Mouse (Mus musculus) limb, embryonic 11.5 days (tissue): ENCODE data around the gene Zeb2. TPM values are rescaled to one million over a fixed set of nuclear protein-coding genes. Genes with fewer than 3 reads are reported as not detected.

Source experiments
- ATAC-seq: fragments of 200-750 bp; cut with Nextera tagmentation; 2 replicates; pipeline ENCODE4 v1.8.0; 2017; ENCODE audit warnings: low read depth; ENCODE audit not compliant: insufficient number of reproducible peaks, low FRiP score, low TSS enrichment
- DNase-seq: peaks from one replicate; pipeline ENCODE4 v3.0.0-alpha.2; 2015; ENCODE audit warnings: low spot score
- H3K27ac ChIP-seq: fragments of 300-500 bp; sonication (generic); replicated peaks from 2 replicates; pipeline ENCODE4 v1.5.1; 2014; ENCODE audit warnings: low read depth, mild to moderate bottlenecking, low read length
- H3K27me3 ChIP-seq: fragments of 300-500 bp; sonication (generic); 2 replicates; pipeline ENCODE4 v1.6.1; 2014; ENCODE audit warnings: mild to moderate bottlenecking, low read length, mixed read lengths; ENCODE audit not compliant: control insufficient read depth, insufficient read depth
- H3K36me3 ChIP-seq: fragments of 300-500 bp; sonication (generic); 2 replicates; pipeline ENCODE4 v1.6.1; 2014; ENCODE audit warnings: mild to moderate bottlenecking, low read length, moderate library complexity, mixed read lengths; ENCODE audit not compliant: control insufficient read depth, insufficient read depth
- H3K4me1 ChIP-seq: fragments of 300-500 bp; sonication (generic); 2 replicates; pipeline ENCODE4 v1.6.1; 2014; ENCODE audit warnings: low read length, mixed read lengths; ENCODE audit not compliant: control insufficient read depth, insufficient read depth
- H3K4me2 ChIP-seq: fragments of 300-500 bp; sonication (generic); 2 replicates; pipeline ENCODE4 v1.6.1; 2014; ENCODE audit warnings: low read depth, mild to moderate bottlenecking, moderate library complexity; ENCODE audit not compliant: severe bottlenecking
- H3K4me3 ChIP-seq: fragments of 300-500 bp; sonication (generic); 2 replicates; pipeline ENCODE4 v1.5.1; 2014; ENCODE audit warnings: low read depth, low read length
- H3K9ac ChIP-seq: fragments of 300-500 bp; sonication (generic); 2 replicates; pipeline ENCODE4 v1.6.1; 2014; ENCODE audit warnings: mild to moderate bottlenecking, low read length
- H3K9me3 ChIP-seq: fragments of 300-500 bp; sonication (generic); 2 replicates; pipeline ENCODE4 v1.6.1; 2016; ENCODE audit warnings: low read length; ENCODE audit not compliant: control insufficient read depth
- WGBS: fragments of 180-500 bp; shearing (Covaris S2); extraction: QIAGEN DNeasy Blood & Tissue Kit; methylation state at CpG from one replicate; pipeline ENCODE4 v1.1.7; 2014; 5-methylcytosine and 5-hydroxymethylcytosine counted together
- polyA plus RNA-seq: library from polyadenylated mRNA; unstranded; fragments of >200 nt; fragmentation: Nextera tagmentation; extraction: Ambion mirVana; gene quantifications from 2 replicates; pipeline ENCODE4 v1.2.1, GENCODE M21; 2014

The Zeb2 gene
- polyA plus RNA-seq, 1 experiment from 2014 or later = 7.6 TPM

GRCm38 (mm10) chr2:44960561-44960960 is 156.6 kb downstream of the Zeb2 start:
- WGBS = 84% methylated on average over 3 of the region's 3 CpGs
- Histone ChIP-seq H3K4me1 (no peaks in the 10 kb centered on the region), H3K4me3 (no peak overlapping the region), H3K27ac (no peak overlapping the region), H3K36me3 (no peaks in the 10 kb centered on the region), H3K9me3 (no peaks in the 10 kb centered on the region), H3K27me3 (no peaks in the 10 kb centered on the region), H3K9ac (no peak overlapping the region), H3K4me2 (no peak overlapping the region)
- DNase-seq (no peak), ATAC-seq (no peak)

DNA sequence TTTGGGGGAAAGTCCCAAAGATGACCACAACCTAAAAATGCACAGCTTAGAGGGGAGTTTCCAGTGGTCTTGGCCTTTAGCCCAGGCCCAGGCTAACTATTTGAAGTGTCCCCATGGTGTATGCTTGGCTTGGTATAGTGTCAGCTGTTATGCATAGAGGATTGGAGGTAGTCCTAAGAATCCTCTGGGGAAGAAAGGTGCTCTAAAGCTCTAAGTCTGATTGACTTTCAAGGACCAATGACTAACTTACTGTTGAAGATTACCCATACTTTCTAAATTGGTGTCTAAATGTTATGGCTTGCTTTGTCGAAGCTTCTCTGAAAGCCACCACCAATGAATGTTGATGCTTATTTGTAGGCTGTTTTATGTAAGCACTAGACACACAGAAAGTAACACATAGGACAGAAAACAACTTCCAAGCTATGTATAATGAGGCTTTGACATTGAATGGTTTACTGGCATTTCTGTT is 159.8 kb downstream of the Zeb2 start:
- Histone ChIP-seq H3K4me3 (no peak overlapping the region), H3K4me1 (no peaks in the 10 kb centered on the region), H3K36me3 (no peaks in the 10 kb centered on the region), H3K4me2 (no peak overlapping the region), H3K9me3 (no peaks in the 10 kb centered on the region), H3K27me3 (no peaks in the 10 kb centered on the region), H3K27ac (no peak overlapping the region), H3K9ac (no peak overlapping the region)
- 90% methylated on average over 1 of the region's 1 CpGs for WGBS
- ATAC-seq (no peak), DNase-seq (no peak)

GRCm38 (mm10) chr2:44956232-44956631 is 161.0 kb downstream of the Zeb2 start:
- Histone ChIP-seq H3K4me3 (no peak overlapping the region), H3K9me3 (no peaks in the 10 kb centered on the region), H3K4me2 (no peak overlapping the region), H3K27ac (no peak overlapping the region), H3K27me3 (no peaks in the 10 kb centered on the region), H3K9ac (no peak overlapping the region), H3K36me3 (no peaks in the 10 kb centered on the region), H3K4me1 (no peaks in the 10 kb centered on the region)
- ATAC-seq (no peak), DNase-seq (no peak)
- 60% methylated on average over 3 of the region's 3 CpGs for WGBS

DNA sequence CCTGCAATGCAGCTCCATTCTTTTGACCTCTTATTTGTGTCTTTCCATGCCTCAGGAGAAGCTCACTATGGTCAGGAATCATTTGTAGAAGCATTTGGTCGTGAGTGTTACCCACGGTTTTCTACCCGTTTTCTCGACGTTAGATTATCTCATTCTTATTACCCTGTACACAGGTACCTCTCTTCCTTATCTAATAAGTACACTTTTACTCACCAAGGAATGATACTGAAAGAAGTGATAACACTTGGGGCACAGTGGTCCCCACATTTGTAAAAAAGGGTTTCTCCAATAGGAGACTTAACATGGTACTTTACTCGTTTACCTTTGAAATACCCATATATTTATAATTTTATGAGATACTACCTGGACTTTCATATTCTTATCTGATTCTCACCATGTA is 161.7 kb downstream of the Zeb2 start:
- no peaks in the 10 kb centered on the region for H3K9me3 ChIP-seq
- no peak for ATAC-seq
- H3K27ac ChIP-seq = no peak overlapping the region
- H3K4me2 ChIP-seq = no peak overlapping the region
- no peaks in the 10 kb centered on the region for H3K36me3 ChIP-seq
- H3K27me3 ChIP-seq = no peaks in the 10 kb centered on the region
- no peaks in the 10 kb centered on the region for H3K4me1 ChIP-seq
- WGBS = 93% methylated on average over 6 of the region's 6 CpGs
- H3K9ac ChIP-seq = no peak overlapping the region
- H3K4me3 ChIP-seq = no peak overlapping the region
- DNase-seq = no peak

DNA sequence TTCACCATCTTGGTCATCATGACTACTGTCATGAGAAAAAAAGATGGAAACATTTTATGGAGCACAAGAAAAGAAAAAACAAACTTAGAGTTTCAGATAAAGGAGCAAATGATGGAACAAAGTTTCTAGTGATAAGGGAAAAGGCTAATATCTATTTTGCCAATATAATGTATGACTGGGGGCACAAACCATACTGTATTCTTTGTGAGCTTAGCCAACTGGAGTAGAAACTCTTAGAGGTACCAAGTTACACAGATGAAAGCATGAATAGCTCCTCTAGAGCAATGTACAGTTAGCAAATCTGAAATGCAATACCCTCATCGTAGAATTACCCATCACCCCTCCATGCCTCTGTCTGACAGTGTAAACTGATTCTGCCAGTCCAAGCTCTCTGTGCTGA is 163.0 kb downstream of the Zeb2 start:
- H3K27me3 ChIP-seq = no peaks in the 10 kb centered on the region
- H3K4me2 ChIP-seq = no peak overlapping the region
- no peaks in the 10 kb centered on the region for H3K36me3 ChIP-seq
- 81% methylated on average over 1 of the region's 1 CpGs for WGBS
- no peak for ATAC-seq
- H3K4me3 ChIP-seq = no peak overlapping the region
- H3K27ac ChIP-seq = no peak overlapping the region
- no peaks in the 10 kb centered on the region for H3K4me1 ChIP-seq
- no peak overlapping the region for H3K9ac ChIP-seq
- no peaks in the 10 kb centered on the region for H3K9me3 ChIP-seq
- DNase-seq = no peak

DNA sequence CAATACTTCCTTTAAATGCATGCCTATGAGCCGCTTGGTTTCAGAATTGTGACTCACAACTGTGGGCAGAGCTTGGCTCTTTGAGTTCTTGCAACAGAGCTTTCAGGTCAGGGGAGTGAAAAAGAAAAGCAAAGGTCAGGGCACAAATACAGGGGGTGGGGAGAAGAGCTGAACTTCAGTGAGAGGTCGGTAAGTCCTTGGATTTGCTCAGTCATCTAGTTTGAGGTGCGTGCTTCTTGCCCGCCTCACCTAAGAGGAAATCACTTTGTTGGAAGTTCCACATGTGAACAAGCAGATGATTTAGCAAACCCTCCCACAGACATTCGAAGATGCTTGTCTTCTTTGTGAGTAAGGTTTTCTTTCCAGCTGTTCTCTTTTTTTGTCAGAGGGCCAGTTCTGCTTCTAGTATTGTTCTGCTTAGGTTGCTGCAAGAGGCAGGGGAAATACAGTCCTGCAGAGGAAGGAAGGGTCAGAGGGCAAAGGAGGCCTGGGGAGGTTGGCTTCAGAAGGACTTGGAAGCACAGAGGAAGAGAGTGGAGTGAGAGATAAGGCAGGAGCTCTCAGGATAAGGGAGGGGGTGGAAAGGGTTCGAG is 164.3 kb downstream of the Zeb2 start:
- Histone ChIP-seq H3K9me3 (no peaks in the 10 kb centered on the region), H3K4me3 (no peak overlapping the region), H3K27ac (no peak overlapping the region), H3K27me3 (no peaks in the 10 kb centered on the region), H3K4me1 (no peaks in the 10 kb centered on the region), H3K36me3 (no peaks in the 10 kb centered on the region), H3K9ac (no peak overlapping the region), H3K4me2 (no peak overlapping the region)
- no peak for ATAC-seq
- no peak for DNase-seq
- WGBS = 56% methylated on average over 6 of the region's 6 CpGs

- DNase-seq = no peak
- WGBS = 69% methylated on average over 4 of the region's 4 CpGs
- Histone ChIP-seq H3K27ac (no peak overlapping the region), H3K4me2 (no peak overlapping the region), H3K27me3 (no peaks in the 10 kb centered on the region), H3K9ac (no peak overlapping the region), H3K36me3 (no peaks in the 10 kb centered on the region), H3K4me3 (no peak overlapping the region), H3K9me3 (no peaks in the 10 kb centered on the region), H3K4me1 (no peaks in the 10 kb centered on the region)
- ATAC-seq = no peak
Measured at GRCm38 (mm10) chr2:44951651-44952213, 165.5 kb downstream of the Zeb2 start.

DNA sequence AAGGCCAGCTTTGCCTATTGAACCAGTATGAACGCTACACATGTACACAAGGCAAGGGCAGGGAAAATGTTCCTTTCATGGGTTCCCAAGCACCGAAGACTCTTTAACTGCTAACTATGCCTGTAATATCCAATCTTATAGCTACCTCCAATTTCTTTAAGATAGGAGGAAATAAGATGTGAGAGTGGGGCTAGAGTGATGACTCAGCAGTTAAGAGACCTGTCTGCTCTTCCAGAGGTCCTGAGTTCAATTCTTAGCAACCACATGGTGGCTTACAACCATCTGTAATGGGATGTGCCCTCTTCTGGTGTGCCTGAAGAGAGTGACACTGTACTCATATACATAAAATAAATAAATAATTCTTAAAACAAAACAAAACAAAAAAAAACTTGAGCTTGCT is 172.5 kb downstream of the Zeb2 start:
- Histone ChIP-seq H3K9ac (no peak overlapping the region), H3K4me1 (no peaks in the 10 kb centered on the region), H3K9me3 (no peaks in the 10 kb centered on the region), H3K4me3 (no peak overlapping the region), H3K4me2 (no peak overlapping the region), H3K27ac (no peak overlapping the region), H3K36me3 (no peaks in the 10 kb centered on the region), H3K27me3 (no peaks in the 10 kb centered on the region)
- ATAC-seq = no peak
- no peak for DNase-seq
- 96% methylated on average over 2 of the region's 2 CpGs for whole genome bisulfite sequencing
